Mouse (Mus musculus) neural tube, embryonic 11.5 days (tissue): ENCODE measurements around the gene Trpm3. TPM values are rescaled to one million over a fixed set of nuclear protein-coding genes. Genes with fewer than 3 reads are reported as not detected.
A peak's percentile ranks its signal among the peaks of the same experiment; 100 is the strongest.
"Not testable (repeated sequence)": the region's sequence is repeated elsewhere in the genome, so short reads cannot be mapped to it uniquely, and the experiment has no call there.

Source experiments
- ATAC-seq: fragments of 200-750 bp; cut with Nextera tagmentation; 2 replicates; pipeline ENCODE4 v1.8.0; 2017; ENCODE audit warnings: moderate number of reproducible peaks, mild to moderate bottlenecking, moderate TSS enrichment, moderate library complexity; ENCODE audit not compliant: insufficient read depth, low FRiP score, low TSS enrichment
- DNase-seq: peaks from one replicate; pipeline ENCODE4 v3.0.0-alpha.2; 2015; ENCODE audit warnings: low spot score
- H3K27ac ChIP-seq: fragments of 300-500 bp; sonication (generic); 2 replicates; pipeline ENCODE4 v1.5.1; 2014; ENCODE audit warnings: low read depth, mild to moderate bottlenecking, low read length
- H3K27me3 ChIP-seq: fragments of 300-500 bp; sonication (generic); 2 replicates; pipeline ENCODE4 v1.6.1; 2014; ENCODE audit warnings: mild to moderate bottlenecking, low read length, mixed read lengths; ENCODE audit not compliant: control insufficient read depth, insufficient read depth
- H3K36me3 ChIP-seq: fragments of 300-500 bp; sonication (generic); 2 replicates; pipeline ENCODE4 v1.6.1; 2014; ENCODE audit warnings: mild to moderate bottlenecking, low read length, moderate library complexity, mixed read lengths; ENCODE audit not compliant: control insufficient read depth, insufficient read depth
- H3K4me1 ChIP-seq: fragments of 300-500 bp; sonication (generic); 2 replicates; pipeline ENCODE4 v1.6.1; 2014; ENCODE audit warnings: low read length, mixed read lengths; ENCODE audit not compliant: control insufficient read depth, insufficient read depth
- H3K4me2 ChIP-seq: fragments of 300-500 bp; sonication (generic); 2 replicates; pipeline ENCODE4 v1.6.1; 2014; ENCODE audit warnings: low read depth, mild to moderate bottlenecking, moderate library complexity
- H3K4me3 ChIP-seq: fragments of 300-500 bp; sonication (generic); 2 replicates; pipeline ENCODE4 v1.5.1; 2014; ENCODE audit warnings: low read depth, low read length
- H3K9ac ChIP-seq: fragments of 300-500 bp; sonication (generic); 2 replicates; pipeline ENCODE4 v1.6.1; 2014; ENCODE audit warnings: mild to moderate bottlenecking, low read length
- H3K9me3 ChIP-seq: fragments of 300-500 bp; sonication (generic); 2 replicates; pipeline ENCODE4 v1.6.1; 2016; ENCODE audit warnings: low read length; ENCODE audit not compliant: control insufficient read depth
- WGBS: fragments of 180-500 bp; shearing (Covaris S2); extraction: QIAGEN DNeasy Blood & Tissue Kit; methylation state at CpG from one replicate; pipeline ENCODE4 v1.1.7; 2014; 5-methylcytosine and 5-hydroxymethylcytosine counted together
- polyA plus RNA-seq: library from polyadenylated mRNA; unstranded; fragments of >200 nt; fragmentation: Nextera tagmentation; extraction: Ambion mirVana; gene quantifications from 2 replicates; pipeline ENCODE4 v1.2.1, GENCODE M21; 2014

The Trpm3 gene
- polyA plus RNA-seq, 1 experiment from 2014 or later: 0.80 TPM

DNA sequence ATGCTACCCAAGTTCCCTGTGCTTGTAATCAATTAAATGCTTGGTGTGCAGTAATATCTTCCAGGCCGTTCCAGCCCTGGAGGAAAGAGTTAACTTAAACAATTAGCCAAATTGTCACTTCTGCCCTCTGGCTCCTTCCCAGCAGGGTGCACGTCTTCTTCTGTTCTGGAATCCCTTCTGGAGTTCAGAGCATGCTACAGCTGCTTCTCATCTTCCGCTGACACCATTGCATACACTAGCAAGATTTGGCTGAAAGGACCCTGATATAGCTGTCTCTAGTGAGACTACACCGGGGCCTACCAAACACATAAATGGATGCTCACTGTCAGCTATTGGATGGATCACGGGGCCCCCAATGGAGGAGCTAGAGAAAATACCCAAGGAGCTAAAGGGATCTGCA lies 712.6 kb downstream of the Trpm3 start:
- H3K9ac ChIP-seq, H3K36me3 ChIP-seq, H3K9me3 ChIP-seq, H3K27ac ChIP-seq, H3K4me3 ChIP-seq, H3K27me3 ChIP-seq, H3K4me1 ChIP-seq, H3K4me2 ChIP-seq, ATAC-seq: not testable (repeated sequence)
- WGBS: 45% methylated on average over 5 of the region's 5 CpGs
- peak; percentile 28 for DNase-seq

DNA sequence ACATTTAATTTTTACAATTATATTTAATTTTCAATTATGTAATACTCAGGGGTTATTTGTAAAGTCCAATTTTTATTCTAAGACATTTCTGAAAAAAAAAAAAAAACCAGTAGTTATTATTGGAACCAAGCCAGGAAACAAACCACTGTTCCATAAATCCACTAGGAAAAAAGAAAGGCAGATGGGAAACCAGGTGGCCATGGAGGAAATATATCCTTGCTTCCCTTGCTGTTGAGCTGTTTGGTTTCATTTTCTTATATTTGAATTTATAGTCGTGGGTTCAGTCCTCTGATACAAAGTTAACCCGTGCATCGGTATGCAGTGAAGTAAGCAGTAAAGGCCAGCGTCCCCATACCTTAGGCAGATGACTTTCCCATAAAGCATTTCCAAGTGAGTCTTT lies 720.8 kb downstream of the Trpm3 start:
- H3K36me3 ChIP-seq: no peaks in the 10 kb centered on the region
- DNase-seq (no peak), ATAC-seq (no peak)
- no peaks in the 10 kb centered on the region for H3K9me3 ChIP-seq
- H3K4me1 ChIP-seq: no peaks in the 10 kb centered on the region
- H3K27ac ChIP-seq: no peak overlapping the region
- H3K4me3 ChIP-seq: no peak overlapping the region
- 86% methylated on average over 4 of the region's 4 CpGs for WGBS
- no peak overlapping the region for H3K9ac ChIP-seq
- H3K4me2 ChIP-seq: no peak overlapping the region
- H3K27me3 ChIP-seq: no peaks in the 10 kb centered on the region

DNA sequence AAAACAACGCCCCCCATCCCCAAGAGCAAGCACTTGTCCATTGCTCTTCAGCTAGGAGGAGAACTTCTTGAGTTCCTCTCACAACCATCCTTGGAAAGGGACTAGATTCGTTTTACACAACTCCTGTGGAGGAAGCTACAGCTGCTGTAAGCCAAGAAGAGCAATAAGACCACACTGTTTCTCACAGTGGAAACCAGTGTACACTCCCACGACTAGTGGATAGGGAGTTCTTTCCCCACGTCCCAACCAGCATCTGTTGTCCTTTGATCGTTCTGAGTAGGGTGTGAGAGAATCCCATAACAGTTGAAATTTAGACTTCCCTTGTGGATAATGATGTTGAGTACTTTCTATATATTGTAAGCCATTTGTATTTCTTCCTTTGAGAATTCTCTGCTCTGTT lies 728.6 kb downstream of the Trpm3 start:
- WGBS: 88% methylated on average over 5 of the region's 5 CpGs
- Histone ChIP-seq H3K27me3 (no peaks in the 10 kb centered on the region), H3K4me1 (no peaks in the 10 kb centered on the region), H3K9ac (no peak overlapping the region), H3K4me3 (no peak overlapping the region), H3K4me2 (no peak overlapping the region), H3K9me3 (no peaks in the 10 kb centered on the region), H3K27ac (no peak overlapping the region), H3K36me3 (no peaks in the 10 kb centered on the region)
- DNase-seq (no peak), ATAC-seq (no peak)

DNA sequence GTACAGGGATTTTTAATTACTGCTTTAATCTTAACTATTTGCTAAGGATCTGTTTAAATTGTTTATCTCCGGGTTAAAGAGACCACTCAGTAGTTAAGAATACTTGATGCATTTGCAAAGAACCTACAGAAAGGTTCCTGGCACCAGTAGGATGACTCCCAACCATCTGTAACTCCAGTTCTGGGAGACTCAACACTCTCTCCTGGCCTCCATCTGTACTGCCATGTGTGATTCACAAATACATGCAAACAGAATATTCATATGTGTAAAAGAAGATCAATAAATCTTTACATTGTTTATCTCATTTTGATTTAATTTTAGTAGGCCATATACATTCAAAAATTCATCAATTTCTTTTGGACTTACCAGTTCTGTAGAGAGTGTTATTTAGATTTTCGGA lies 731.0 kb downstream of the Trpm3 start:
- Histone ChIP-seq H3K4me2 (no peak overlapping the region), H3K27ac (no peak overlapping the region), H3K4me1 (no peaks in the 10 kb centered on the region), H3K9me3 (no peaks in the 10 kb centered on the region), H3K9ac (no peak overlapping the region), H3K36me3 (no peaks in the 10 kb centered on the region), H3K4me3 (no peak overlapping the region), H3K27me3 (no peaks in the 10 kb centered on the region)
- 79% methylated on average over 2 of the region's 2 CpGs for WGBS
- no peak for ATAC-seq
- no peak for DNase-seq

GRCm38 (mm10) chr19:22872456-22872855 lies 733.6 kb downstream of the Trpm3 start:
- DNase-seq: no peak
- H3K4me3 ChIP-seq: no peak overlapping the region
- H3K27me3 ChIP-seq: no peaks in the 10 kb centered on the region
- H3K36me3 ChIP-seq: no peaks in the 10 kb centered on the region
- no peak for ATAC-seq
- H3K4me1 ChIP-seq: no peaks in the 10 kb centered on the region
- no peak overlapping the region for H3K27ac ChIP-seq
- no peak overlapping the region for H3K9ac ChIP-seq
- 67% methylated on average over 5 of the region's 5 CpGs for WGBS
- H3K9me3 ChIP-seq: no peaks in the 10 kb centered on the region
- no peak overlapping the region for H3K4me2 ChIP-seq

GRCm38 (mm10) chr19:22880199-22880598 lies 741.4 kb downstream of the Trpm3 start:
- Histone ChIP-seq H3K27me3 (no peaks in the 10 kb centered on the region), H3K27ac (no peak overlapping the region), H3K4me3 (no peak overlapping the region), H3K4me1 (no peaks in the 10 kb centered on the region), H3K4me2 (no peak overlapping the region), H3K36me3 (no peaks in the 10 kb centered on the region), H3K9me3 (no peaks in the 10 kb centered on the region), H3K9ac (no peak overlapping the region)
- DNase-seq (no peak), ATAC-seq (no peak)
- WGBS: 78% methylated on average over 1 of the region's 1 CpGs

- DNase-seq (no peak), ATAC-seq (no peak)
- H3K4me2 ChIP-seq: no peak overlapping the region
- no peak overlapping the region for H3K27ac ChIP-seq
- no peaks in the 10 kb centered on the region for H3K9me3 ChIP-seq
- no peak overlapping the region for H3K4me3 ChIP-seq
- WGBS: 79% methylated on average over 3 of the region's 3 CpGs
- H3K4me1 ChIP-seq: no peaks in the 10 kb centered on the region
- H3K9ac ChIP-seq: no peak overlapping the region
- H3K27me3 ChIP-seq: no peaks in the 10 kb centered on the region
- no peaks in the 10 kb centered on the region for H3K36me3 ChIP-seq
These were observed 743.8 kb downstream of the Trpm3 start for GRCm38 (mm10) chr19:22882670-22883111.

GRCm38 (mm10) chr19:22883154-22883553 lies 744.3 kb downstream of the Trpm3 start:
- no peak overlapping the region for H3K27ac ChIP-seq
- 92% methylated on average over 7 of the region's 7 CpGs for WGBS
- H3K9ac ChIP-seq: no peak overlapping the region
- no peaks in the 10 kb centered on the region for H3K4me1 ChIP-seq
- no peak overlapping the region for H3K4me2 ChIP-seq
- no peak overlapping the region for H3K4me3 ChIP-seq
- H3K36me3 ChIP-seq: no peaks in the 10 kb centered on the region
- ATAC-seq (no peak), DNase-seq (no peak)
- H3K27me3 ChIP-seq: no peaks in the 10 kb centered on the region
- no peaks in the 10 kb centered on the region for H3K9me3 ChIP-seq

DNA sequence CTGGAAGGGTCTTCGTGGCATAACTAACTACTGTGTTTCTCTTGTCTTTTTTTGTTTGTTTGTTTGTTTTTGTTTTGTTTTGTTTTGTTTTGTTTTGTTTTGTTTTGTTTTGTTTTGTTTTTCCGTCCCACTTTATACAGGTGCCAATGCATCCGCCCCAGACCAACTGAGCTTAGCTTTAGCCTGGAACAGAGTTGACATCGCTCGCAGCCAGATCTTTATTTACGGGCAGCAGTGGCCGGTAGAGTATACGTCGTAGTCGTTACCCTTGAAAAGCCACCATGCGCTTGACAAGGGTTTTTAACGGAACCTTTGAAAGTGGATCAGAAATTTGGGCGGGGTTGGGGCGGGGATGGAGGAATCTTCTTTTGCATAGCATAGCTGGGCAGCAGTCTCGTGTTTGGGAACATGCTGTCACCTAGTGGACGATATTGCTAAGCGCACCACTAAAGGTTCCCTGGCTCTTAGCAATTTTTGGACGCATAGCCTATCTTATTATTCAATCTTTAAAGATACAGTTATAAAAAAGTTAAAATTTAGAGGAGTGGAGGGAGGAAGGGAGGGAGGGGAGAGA lies 745.0 kb downstream of the Trpm3 start:
- H3K27me3 ChIP-seq: no peaks in the 10 kb centered on the region
- H3K36me3 ChIP-seq: no peaks in the 10 kb centered on the region
- no peak overlapping the region for H3K9ac ChIP-seq
- DNase-seq (peak; percentile 74), ATAC-seq (peak; percentile 86)
- H3K4me2 ChIP-seq: peak overlapping the region; percentile 29; the same call in 1 of the 2 replicates
- H3K27ac ChIP-seq: no peak overlapping the region
- 25% methylated on average over 18 of the region's 18 CpGs for WGBS
- H3K4me3 ChIP-seq: no peak overlapping the region
- no peaks in the 10 kb centered on the region for H3K4me1 ChIP-seq
- no peaks in the 10 kb centered on the region for H3K9me3 ChIP-seq
